Mouse (Mus musculus) gastrocnemius, postnatal 4 days (tissue): Measurements from ENCODE around the gene Hras. TPM values are rescaled to one million over a fixed set of nuclear protein-coding genes. Genes with fewer than 3 reads are reported as not detected.

Experiments
- DNase-seq, 2 experiments: peaks; one replicate each; pipeline ENCODE4 v3.0.0; 2021 to 2022; ENCODE audit warnings: low spot score in 2 of 2, mixed read lengths in 2 of 2
- long read RNA-seq, 2 experiments: library from polyadenylated mRNA; stranded (forward); transcript quantifications; one replicate each; pipeline ENCODE4 v2.0.0; 2021
- total RNA-seq, 2 experiments: library from RNA; stranded (reverse); gene quantifications; 2 replicates each; pipeline ENCODE4 v1.2.3; 2021

Gene Hras
- total RNA-seq = 100 to 1,000 TPM; 166 to 193 TPM
- long read RNA-seq, experiment 1, transcript Hras-207 (6 exons, 2,272 nt) = minor isoform, 9 of 171 reads
- long read RNA-seq, experiment 1, transcript Hras-202 (5 exons, 1,199 nt) = major isoform, 70 of 171 reads
- long read RNA-seq, experiment 1, transcript Hras-201 (6 exons, 2,828 nt) = major isoform, 70 of 171 reads
- long read RNA-seq, experiment 1, partial matches to known transcripts = 8 of 171 reads
- long read RNA-seq, experiment 1, other reads (novel, unspliced or antisense) = 11 of 171 reads
- long read RNA-seq, experiment 2, transcript Hras-207 (6 exons, 2,272 nt) = minor isoform, 12 of 170 reads
- long read RNA-seq, experiment 2, transcript Hras-201 (6 exons, 2,828 nt) = minor isoform, 59 of 170 reads
- long read RNA-seq, experiment 2, transcript Hras-202 (5 exons, 1,199 nt) = major isoform, 67 of 170 reads
- long read RNA-seq, experiment 2, partial matches to known transcripts = 16 of 170 reads
- long read RNA-seq, experiment 2, other reads (novel, unspliced or antisense) = 15 of 170 reads

DNA sequence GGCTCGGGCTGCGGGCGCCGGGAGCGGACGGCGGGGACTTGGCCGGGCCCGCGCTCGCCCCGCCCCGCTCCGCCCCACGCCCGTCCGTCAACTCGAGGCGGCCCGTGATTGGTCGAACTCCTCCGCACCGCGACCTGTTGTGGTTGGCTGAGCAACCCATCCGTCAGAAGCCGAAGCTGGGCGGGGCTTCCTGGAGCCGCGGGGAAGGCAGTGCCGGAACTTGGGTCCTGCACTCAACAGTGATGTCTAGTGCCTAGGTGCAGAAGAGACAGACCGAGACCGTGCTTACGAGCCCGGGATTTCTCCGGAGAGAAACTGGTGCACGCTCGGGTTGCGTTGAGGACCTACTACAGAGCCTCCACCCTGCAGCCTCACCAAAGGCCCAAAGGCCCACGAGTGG, at the start of gene Hras, which contains the start of gene Lrrc56:
Gene Hras (minus strand): TSS at position 58 of the 400 bp plus-strand sequence.
Gene Lrrc56 (plus strand): TSS at position 210 of the 400 bp plus-strand sequence.
- DNase-seq = peak; percentile 97 to 98

DNA sequence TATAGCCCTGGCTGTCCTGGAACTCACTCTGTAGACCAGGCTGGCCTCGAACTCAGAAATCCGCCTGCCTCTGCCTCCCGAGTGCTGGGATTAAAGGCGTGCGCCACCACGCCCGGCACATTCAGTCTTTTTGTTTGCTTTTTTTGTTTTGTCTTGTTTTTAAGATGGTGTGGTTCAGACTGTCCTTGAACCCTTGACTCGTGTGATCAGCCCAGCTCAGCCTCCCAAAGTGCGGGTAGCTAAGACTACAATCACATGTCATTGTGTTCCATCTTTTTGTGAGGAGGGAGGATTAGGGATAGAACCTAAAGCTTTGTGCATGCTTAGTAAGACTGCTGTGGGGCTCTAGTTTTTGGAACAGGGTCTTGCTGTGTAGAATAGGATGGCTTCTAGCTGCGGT, 37.7 kb upstream of the Hras start:
- DNase-seq = no peak

DNA sequence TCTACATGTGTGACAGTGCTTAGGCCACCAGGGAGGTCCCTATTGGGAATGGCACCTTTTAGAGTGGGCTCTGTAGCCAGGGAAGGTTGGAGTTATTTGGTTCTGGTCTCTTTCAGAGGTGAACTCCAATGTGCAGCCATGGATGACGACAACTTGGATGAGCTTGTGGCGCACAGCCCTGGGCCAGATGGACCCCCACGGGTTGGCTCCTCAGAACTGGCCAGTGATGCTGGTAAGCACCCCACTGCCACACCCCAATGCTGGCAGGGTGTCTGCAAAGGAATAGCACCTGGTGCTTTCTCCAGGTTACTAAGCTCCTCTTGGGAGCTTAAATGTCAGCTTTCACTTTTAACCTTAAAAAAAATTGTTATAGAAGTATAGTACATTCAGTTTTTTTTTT, 37.3 kb upstream of the Hras start:
- no peak for DNase-seq

DNA sequence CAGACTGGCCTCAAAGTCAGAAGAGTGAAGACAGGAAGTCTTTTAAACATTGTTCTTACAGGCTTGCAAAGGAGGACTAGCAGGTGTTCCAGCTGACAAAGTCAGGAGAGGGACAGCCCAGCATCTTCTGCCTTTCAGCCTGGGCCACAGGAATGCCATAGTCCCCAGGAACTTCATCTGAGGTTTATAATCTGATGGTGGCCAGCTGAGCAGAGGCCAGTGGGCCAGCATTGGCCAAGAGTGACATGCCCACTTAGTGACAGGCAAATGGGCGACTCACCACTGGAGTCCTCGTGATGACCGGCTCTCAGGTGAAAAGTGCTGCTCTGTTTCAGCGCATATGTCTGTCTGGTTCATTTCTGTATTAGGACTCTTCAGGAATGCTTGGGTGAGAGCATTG, 36.8 kb upstream of the Hras start:
- no peak for DNase-seq

DNA sequence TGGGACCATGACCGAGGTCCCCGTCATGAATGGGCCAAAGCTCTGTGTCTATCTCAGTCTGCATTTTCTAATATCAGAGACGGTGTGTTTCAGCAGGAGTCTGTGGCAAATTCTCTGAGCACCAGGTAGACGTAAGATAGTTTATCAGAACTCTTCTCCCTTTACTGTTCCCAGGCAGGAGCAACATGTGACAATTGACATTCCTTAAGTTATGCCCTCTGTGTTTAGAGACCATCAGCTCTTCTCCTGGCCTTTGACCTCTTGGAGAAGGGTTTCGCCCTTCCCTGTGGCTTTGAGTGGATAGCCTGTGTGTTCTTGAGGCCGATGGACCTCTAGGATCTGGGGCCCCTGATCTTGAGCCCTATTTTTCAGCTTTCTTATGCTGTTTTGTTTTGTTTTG, 35.9 kb upstream of the Hras start:
- DNase-seq = no peak

DNA sequence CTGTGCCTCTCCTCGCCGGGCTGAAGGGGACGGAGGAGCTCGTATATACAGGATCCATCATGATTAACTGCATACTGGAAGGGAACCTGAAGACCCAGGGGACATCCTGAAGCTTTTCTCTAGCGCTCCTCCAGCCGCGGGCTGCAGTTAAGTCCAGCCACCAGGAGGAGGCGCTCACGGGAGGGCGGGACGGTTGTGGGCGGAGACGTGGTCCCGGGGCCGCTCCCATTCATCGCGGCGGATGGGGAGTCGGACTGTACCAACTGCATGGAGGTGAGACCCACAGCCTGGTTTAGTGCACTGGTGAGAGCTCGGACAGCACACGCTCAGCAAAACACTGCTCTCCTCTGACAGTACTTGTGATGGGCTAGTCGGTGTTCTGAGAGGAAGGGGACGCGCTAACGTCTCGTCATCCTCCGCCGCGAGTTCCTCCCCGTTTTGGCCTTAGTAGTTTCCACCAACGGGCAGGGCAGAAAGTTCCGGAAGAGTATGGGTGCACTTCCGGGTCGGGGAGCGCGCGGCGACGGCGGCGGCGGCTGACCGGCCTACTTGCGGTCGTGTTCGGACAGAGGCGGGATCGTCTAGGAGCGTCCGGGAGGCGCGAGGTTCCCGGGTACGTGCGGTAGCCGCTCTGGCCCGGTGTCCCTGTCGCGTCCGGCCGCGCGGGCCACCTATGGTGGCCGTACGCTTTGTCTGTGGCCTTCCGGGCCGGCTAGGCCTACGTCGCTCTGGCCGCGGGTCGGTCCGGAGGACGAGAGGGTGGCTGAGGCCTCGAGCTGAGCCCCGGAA, 34.7 kb upstream of the Hras start, which contains the start of gene Phrf1:
Gene Phrf1 (plus strand): TSS at position 506 of the 789 bp plus-strand sequence.
- peak; percentile 92 to 93 for DNase-seq

DNA sequence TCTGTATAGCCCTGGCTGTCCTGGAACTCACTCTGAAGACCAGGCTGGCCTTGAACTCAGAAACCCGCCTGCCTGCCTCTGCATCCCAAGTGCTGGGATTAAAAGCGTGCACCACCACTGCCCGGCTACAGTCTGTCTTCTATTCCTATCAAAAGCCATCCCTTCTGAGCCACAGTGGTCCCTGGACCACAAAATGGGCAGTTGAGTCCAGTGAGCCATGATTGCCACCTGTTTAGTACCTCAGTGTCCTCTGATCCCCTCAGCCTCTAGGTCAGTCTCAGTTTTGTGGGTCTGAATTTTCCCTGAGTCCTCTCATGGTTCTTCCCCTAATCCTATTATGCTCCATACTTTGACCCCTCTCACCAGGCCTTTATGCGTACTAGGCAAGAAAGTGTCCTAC, 34.0 kb upstream of the Hras start:
- DNase-seq = no peak

DNA sequence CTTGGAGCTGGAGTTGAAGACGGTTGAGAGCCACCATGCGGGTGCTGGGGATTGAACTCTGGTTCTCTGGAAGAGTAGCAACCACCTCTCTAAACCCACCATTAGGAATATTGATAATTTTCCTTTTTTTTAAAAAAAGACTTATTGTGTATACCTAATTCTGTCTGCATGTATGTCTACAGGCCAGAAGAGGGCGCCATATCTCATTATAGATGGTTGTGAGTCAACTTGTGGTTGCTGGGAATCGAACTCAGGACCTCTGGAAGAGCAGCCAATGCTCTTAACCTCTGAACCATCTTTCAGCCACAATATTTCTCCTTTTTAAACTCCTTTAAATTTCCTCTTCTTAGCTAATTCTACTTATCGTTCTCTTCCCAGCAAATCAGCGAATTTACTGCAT, 32.7 kb upstream of the Hras start:
- DNase-seq = no peak

DNA sequence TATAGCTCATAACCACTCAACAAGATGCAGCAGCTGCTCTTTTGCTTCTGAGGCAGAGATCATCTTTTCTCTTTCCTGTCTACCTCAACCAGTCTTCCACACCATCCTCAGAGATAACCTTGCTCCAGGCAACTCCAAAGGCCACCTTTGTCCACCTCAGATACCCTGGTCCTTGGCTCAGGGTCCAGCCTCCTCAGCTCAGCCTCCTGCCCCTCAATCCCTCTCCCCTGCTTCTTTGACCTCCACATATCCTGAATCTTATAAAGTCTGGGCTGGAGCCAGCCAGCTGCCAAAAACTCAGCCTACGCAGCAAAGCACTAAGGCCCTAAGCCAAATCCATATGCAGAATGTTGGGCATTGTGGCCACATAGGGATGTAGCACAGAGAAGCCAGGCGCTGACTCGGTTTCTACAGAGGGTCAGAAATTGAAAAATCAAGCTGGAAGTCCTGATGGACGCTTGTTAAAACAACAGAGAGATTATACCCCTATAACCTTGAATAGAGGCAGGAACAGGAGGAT, 29.0 kb upstream of the Hras start:
- peak in 1 of 2 experiments; percentile 7 for DNase-seq

DNA sequence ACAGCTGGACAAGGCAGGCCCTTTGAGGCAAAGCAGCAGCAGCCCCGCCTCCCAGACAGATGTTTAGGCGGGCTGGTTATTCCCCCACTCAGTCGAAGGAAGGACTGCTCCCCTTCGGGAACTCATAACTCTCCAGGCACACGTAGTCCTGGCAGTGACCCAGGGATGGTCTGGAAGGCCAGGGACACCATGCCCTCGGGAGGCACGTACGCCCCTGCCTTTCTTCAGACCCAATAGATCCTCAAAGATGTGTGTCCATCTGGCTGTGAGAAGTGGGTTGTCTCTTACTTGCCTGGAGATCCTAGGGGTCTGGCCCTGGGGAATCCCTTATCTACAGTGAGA, 28.3 kb upstream of the Hras start:
- DNase-seq = no peak

DNA sequence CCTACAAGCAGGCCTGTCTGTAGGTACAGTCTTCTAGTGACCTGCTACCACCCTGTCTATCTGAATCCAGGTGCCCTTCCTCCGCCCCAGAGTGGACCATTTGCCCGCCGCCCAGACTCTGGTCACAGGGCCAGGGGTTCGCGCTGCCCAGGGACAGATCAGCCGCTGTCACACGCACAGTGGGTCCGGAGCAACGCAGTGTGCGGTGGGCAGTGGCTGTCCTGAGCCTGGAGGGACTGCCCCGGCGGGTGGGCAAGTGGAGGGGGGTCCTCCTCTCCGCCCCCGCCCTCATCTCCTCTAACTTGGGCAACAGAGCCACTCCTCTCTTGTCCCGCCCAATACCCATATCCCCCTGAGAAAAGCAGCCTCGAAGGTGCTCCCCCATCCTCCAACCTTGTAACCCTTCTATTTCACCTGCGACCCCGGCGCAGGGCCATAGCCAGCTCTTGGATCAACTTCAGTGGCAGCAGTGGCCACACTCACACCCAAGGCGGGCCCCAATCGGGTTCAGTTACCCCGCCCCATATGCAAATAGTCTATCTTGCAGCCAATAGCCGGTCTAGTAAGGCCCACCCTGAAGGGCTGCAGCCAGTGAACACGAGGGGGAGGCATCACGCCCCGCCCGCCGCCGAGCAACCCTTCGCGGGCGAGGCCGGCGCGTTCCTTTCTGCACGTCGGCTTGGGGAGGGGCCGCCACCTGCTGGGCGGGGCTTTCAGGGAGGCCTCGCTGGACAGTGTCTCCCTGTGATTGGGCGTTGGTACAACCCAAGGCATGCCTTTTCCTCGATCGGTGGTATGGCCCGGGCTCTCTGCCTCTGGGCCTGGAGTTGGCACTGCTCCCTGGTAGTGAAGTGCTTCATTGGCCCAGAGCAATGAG, 27.7 kb upstream of the Hras start:
- DNase-seq = peak; percentile 94 to 96

DNA sequence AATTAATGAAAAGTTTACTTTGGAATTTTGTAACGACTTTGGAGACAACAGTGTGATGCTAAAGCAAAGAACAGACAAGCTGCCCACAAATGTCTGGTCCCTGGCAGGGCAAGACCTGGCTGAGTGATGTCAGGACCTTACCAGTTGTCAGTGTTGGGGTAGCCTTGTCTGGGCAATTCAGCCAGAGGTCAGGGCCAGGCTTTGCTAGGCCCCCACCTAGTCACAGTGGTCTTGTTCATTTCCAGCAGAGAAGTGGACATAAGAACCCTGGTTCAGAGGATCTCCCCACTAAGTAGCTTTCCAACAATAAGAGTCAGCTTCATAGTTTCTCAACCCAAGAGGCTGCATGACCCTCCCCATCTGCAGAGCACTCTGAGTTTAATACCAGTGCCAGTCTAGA, 26.6 kb upstream of the Hras start:
- no peak for DNase-seq

DNA sequence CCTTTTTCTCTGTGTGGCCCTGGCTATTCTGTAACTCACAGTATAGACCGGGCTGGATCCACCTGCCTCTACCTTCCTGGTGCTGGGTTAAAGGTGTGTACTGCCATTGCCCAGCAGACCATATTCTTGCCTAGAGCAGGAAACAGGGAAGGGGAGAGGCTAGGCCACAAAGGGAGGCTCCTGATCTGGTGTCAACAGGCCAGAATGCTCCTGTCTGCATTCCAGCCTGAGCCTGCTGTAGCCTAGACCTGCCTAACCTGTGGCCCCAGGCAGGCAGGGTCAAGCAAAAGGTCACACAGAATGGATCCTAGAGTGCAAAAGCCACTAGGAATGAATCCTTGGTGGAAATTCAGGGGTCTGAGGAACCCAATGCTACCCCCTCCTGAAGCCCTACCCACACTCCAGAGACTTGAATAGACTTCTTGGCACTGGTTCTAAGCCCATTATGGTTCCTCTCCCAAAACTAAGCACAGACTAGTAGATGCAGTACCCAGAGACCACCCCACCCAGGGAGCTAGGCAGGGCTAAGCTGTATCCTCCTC, 25.8 kb upstream of the Hras start:
- DNase-seq = no peak

DNA sequence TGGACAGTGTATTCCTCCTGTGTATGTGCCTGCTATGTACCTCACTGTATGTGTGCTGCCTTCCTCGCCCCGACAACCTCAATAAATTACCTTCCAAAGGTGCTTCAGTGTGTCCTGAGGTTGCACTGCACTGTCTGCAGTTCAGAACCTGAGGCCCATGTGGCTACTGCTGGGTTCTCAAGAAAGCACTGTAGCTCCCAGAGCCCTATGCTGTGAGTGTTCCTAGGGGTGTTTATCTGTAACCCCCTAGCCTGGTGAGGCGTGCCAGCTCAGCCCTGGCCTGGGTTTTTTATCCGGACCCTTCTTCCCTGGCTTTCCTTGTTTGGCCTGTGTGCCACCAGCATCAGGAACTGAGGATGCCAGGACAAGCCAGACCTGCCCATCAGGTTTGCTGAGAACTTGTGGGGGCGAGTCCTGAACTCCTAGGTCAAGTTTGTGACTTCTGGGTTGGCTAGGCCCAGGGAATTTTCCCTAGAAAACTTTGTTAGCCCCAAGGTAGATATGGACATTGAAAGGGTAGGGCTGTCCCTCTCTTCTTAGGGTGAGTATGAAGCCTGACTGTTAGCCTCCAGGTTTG, 24.8 kb upstream of the Hras start:
- DNase-seq = no peak

DNA sequence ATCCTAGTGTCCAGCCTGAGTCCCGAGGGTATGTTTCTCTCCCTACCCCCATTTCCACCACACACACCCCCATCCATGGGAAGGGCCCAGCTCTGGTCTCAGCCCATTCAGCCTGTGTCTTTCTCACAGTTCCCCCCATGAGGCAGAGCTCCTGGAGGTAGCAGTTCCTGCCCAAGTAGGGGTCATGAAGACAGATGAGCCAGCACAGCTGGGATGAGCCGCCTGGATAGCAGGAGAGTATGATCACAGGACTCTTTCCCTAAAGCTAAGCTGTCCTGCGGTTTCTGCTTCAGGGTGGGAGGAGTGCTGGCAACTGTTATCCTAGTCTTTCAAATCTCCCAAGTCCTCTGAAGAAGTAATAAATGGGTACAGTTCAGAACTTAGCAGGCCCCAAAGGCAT, 24.3 kb upstream of the Hras start:
- no peak for DNase-seq

DNA sequence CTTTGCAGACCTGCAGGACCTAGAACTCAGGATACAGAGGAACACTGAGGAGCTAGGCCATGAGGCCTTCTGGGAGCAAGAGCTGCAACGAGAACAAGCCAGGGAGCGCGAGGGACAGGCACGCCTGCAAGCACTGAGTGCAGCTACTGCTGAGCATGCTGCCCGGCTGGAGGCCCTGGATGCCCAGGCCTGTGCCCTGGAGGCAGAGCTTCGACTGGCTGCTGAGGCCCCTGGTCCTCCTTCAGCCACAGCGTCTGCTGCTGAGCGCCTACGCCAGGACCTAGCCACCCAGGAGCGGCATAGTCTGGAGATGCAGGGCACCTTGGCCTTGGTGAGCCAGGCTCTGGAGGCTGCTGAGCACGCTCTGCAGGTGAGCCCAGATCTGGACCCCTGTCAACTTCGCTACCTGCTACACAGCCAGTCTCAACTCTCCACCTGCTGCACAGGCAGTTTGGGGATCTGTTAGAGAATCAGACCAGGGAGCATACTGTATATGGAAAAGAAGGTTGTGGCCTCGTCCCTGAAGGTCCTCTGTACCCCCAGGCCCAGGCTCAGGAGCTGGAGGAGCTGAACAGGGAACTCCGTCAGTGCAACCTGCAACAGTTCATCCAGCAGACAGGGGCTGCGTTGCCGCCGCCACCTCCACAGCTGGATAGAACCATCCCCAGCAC, 23.7 kb upstream of the Hras start:
- no peak for DNase-seq

DNA sequence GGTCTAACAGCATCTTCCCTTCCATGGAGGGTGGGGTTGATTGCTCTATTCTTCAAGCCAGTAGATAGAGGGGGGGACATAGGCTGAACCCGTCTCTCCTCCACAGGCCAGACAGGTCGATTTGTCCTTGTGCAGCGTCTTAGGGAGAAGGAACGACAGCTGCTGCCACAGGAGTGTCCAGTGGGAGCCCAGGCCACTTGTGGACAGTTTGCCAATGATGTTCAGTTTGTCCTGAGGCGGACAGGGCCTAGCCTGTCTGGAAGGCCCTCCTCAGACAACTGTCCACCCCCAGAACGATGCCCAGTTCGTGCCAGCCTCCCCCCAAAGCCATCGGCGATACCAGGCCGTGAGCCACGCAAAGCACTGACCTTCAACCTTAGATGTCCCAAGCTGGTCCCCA, 23.1 kb upstream of the Hras start:
- no peak for DNase-seq

DNA sequence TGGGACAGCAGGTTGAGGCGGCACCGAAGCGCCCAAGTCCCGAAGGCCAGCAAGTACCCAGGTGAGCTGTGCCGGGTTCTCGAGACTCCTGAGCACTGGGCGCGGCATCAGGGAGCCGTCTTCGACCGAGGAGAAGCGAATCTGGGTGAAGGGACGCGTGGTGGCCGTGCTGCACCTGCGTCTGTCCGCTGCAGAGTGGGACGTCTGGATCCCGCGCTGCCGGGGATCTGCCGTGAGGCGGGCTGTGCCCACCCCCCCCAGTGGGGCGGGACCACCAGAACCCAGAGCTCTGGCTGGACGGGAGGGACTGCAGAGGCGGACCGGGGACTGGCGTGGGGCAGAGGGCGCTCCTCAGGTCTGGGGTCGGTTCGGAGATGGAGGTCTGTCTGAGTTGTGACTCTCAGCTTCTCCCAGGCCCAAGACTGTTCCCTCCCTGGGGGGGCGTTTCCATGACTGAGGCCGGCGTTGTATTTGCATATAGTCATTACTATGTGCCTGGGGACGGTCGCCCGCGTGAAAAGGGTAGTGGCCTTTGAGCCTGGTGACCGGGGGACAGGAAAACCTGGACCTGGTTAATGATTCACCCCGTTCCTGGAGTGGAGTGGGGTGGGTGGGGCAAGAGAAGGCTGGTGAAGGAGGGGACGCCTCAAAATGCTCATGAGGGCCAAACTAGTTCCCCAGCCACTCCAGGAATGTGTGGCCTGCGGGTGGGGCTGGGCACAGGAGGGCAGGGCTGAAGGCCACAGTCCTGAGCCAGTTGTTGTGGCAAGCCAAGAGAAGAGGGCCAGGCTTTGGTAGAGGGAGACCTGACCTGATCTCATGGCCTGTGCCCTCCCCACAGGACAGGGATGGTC, 22.3 kb upstream of the Hras start:
- DNase-seq = no peak
